Mouse (Mus musculus): Measurements from ENCODE around the gene Olfr314.
"Not testable (repeated sequence)": the region's sequence is repeated elsewhere in the genome, so short reads cannot be mapped to it uniquely, and the experiment has no call there.

Gene Olfr314

GRCm38 (mm10) chr11:58782480-58783089 is at the start of gene Olfr314:
TSS of gene Olfr314 (plus strand) at chr11:58782952.
- no peak for DNase-seq (ENCODE audit: low read depth, low spot score)

GRCm38 (mm10) chr11:58733372-58733771 is 49.4 kb upstream of the Olfr314 start:
- no peak for DNase-seq (ENCODE audit: low read depth, low spot score)

GRCm38 (mm10) chr11:58738792-58739262 is 43.9 kb upstream of the Olfr314 start, which contains the start of gene Olfr317:
TSS of gene Olfr317 (minus strand) at chr11:58739212.
- DNase-seq (ENCODE audit: low read depth, low spot score), result no peak

GRCm38 (mm10) chr11:58751096-58751495 is 31.7 kb upstream of the Olfr314 start:
- not testable (repeated sequence) for DNase-seq (ENCODE audit: low read depth, low spot score)

- DNase-seq (ENCODE audit: low read depth, low spot score), result no peak
These were observed 30.3 kb upstream of the Olfr314 start, which contains the start of gene Olfr316 for GRCm38 (mm10) chr11:58752434-58752833. TSS of gene Olfr316 (plus strand) at chr11:58752734.

- DNase-seq (ENCODE audit: low read depth, low spot score), result no peak
These were observed 9.9 kb upstream of the Olfr314 start, which contains the start of gene Olfr315 for GRCm38 (mm10) chr11:58772888-58773287. TSS of gene Olfr315 (plus strand) at chr11:58773188.

- DNase-seq (ENCODE audit: low read depth, low spot score), result no peak
These were observed 1.4 kb downstream of the Olfr314 start for GRCm38 (mm10) chr11:58784182-58784581.

GRCm38 (mm10) chr11:58787651-58788050 is 4.9 kb downstream of the Olfr314 start:
- DNase-seq (ENCODE audit: low read depth, low spot score), result no peak

- no peak for DNase-seq (ENCODE audit: low read depth, low spot score)
These were observed 5.6 kb downstream of the Olfr314 start for GRCm38 (mm10) chr11:58788346-58788745.

GRCm38 (mm10) chr11:58789532-58789931 is 6.8 kb downstream of the Olfr314 start:
- DNase-seq (ENCODE audit: low read depth, low spot score), result no peak

- no peak for DNase-seq (ENCODE audit: low read depth, low spot score)
These were observed 7.3 kb downstream of the Olfr314 start for GRCm38 (mm10) chr11:58790053-58790452.

- DNase-seq (ENCODE audit: low read depth, low spot score), result no peak
These were observed 7.9 kb downstream of the Olfr314 start for GRCm38 (mm10) chr11:58790646-58791045.

GRCm38 (mm10) chr11:58795856-58796255 is 13.1 kb downstream of the Olfr314 start:
- no peak for DNase-seq (ENCODE audit: low read depth, low spot score)

- DNase-seq (ENCODE audit: low read depth, low spot score), result no peak
These were observed 14.1 kb downstream of the Olfr314 start for GRCm38 (mm10) chr11:58796850-58797249.

- no peak for DNase-seq (ENCODE audit: low read depth, low spot score)
These were observed 17.0 kb downstream of the Olfr314 start for GRCm38 (mm10) chr11:58799747-58800146.

- DNase-seq (ENCODE audit: low read depth, low spot score), result peak; percentile 7
These were observed 18.9 kb downstream of the Olfr314 start, which contains the start of gene Fam183b for GRCm38 (mm10) chr11:58801558-58802228. TSS of gene Fam183b (minus strand) at chr11:58801960.

GRCm38 (mm10) chr11:58803871-58804270 is 21.1 kb downstream of the Olfr314 start:
- DNase-seq (ENCODE audit: low read depth, low spot score), result no peak

GRCm38 (mm10) chr11:58804393-58804792 is 21.6 kb downstream of the Olfr314 start:
- no peak for DNase-seq (ENCODE audit: low read depth, low spot score)

GRCm38 (mm10) chr11:58812001-58812400 is 29.2 kb downstream of the Olfr314 start:
- DNase-seq (ENCODE audit: low read depth, low spot score), result no peak

- DNase-seq (ENCODE audit: low read depth, low spot score), result not testable (repeated sequence)
These were observed 31.9 kb downstream of the Olfr314 start, which contains the start of gene Olfr313 for GRCm38 (mm10) chr11:58814700-58815099. TSS of gene Olfr313 (plus strand) at chr11:58815000.

GRCm38 (mm10) chr11:58815676-58816075 is 32.9 kb downstream of the Olfr314 start:
- no peak for DNase-seq (ENCODE audit: low read depth, low spot score)

GRCm38 (mm10) chr11:58828937-58829336 is 46.2 kb downstream of the Olfr314 start, which contains the start of gene Olfr312:
TSS of gene Olfr312 (plus strand) at chr11:58829237.
- not testable (repeated sequence) for DNase-seq (ENCODE audit: low read depth, low spot score)

GRCm38 (mm10) chr11:58829764-58830163 is 47.0 kb downstream of the Olfr314 start:
- no peak for DNase-seq (ENCODE audit: low read depth, low spot score)

Measured in forelimb bud, embryonic 11.5 days (tissue).